Mouse (Mus musculus) mature B cell (primary cell): ENCODE measurements around the gene Mid1.
"Not testable (repeated sequence)": the region's sequence is repeated elsewhere in the genome, so short reads cannot be mapped to it uniquely, and the experiment has no call there.

Experiments
- in situ Hi-C: fragments of 300-500 bp; cut with MboI; formaldehyde crosslinking; loops from 2 replicates; pipeline ENCODE4 v1.14.3; 2019

Gene Mid1

DNA sequence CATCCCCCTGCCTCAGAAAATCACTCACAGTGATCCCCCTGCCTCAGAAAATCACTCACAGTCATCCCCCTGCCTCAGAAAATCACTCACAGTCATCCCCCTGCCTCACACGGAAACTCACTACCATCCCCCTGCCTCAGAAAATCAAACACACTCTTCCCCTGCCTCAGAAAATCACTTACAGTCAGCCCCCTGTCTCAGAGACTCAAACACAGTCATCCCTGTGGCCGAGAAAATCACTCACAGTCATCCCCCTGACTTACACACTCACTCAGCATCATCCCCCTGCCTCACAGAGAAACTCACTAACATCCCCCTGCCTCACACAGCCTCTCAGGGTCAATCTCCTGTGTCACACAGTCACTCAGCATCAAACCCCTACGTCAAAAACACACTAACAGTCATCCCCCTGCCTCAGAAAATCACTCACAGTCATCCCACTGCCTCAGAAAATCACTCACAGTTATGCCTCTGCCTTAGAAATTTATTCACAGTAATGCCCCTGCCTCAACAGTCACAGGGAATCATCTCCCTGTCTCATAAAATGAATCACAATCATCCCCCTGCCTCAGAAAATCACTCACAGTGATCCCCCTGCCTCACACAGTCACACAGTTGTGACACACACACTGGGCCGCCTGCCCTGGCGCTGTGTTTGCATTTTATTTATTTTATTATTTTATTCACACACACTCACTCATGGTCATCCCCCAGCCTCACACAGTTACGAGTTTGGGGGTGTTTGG lies 315.8 kb downstream of the Mid1 start:
- in situ Hi-C loops, result not testable (repeated sequence)

DNA sequence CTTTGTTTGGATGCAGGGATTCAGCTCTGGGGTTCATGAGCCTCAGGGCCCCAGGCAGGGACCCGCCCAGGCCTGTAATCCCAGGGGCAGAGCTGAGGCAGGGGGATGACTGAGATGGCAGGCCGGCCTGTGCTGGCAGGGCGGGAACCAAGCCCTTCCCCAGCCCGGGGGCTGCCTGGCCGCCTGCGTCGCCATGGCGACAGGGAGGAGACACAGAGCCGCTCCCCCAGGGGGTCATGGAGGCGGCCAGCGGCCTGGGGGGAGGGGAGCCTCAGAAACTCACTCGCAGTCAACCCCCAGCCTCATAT lies 316.3 kb downstream of the Mid1 start:
- in situ Hi-C loops, result not testable (repeated sequence)

DNA sequence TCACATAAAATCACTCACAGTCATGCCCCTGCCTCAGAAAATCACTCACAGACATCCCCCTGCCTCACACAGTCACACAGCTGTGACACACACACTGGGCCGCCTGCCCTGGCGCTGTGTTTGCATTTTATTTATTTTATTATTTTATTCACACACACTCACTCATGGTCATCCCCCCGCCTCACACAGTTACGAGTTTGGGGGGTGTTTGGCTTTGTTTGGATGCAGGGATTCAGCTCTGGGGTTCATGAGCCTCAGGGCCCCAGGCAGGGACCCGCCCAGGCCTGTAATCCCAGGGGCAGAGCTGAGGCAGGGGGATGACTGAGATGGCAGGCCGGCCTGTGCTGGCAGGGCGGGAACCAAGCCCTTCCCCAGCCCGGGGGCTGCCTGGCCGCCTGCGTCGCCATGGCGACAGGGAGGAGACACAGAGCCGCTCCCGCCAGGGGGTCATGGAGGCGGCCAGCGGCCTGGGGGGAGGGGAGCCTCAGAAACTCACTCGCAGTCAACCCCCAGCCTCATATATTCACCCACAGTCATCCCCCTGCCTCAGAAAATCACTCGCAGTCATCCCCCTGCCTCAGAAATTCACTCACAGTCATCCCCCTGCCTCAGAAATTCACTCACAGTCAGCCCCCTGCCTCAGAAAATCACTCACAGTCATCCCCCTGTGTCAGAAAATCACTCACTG lies 317.7 kb downstream of the Mid1 start:
- in situ Hi-C loops, result not testable (repeated sequence)

- in situ Hi-C loops, result not testable (repeated sequence)
These were observed 318.5 kb downstream of the Mid1 start for GRCm38 (mm10) chrX:170003536-170003935.

DNA sequence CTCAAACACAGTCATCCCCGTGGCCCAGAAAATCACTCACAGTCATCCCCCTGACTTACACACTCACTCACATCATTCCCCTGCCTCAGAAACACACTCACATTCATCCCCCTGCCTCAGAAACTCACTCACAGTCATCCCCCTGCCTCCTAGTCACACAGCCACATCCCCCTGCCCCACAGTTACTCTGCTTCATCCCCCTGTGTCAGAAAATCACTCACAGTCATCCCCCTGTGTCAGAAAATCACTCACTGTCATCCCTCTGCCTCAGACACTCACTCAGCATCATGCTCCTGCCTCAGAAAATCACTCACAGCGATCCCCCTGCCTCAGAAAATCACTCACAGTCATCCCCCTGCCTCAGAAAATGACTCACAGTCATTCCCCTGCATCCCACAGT lies 319.2 kb downstream of the Mid1 start:
- in situ Hi-C loops, result not testable (repeated sequence)

- in situ Hi-C loops, result not testable (repeated sequence)
These were observed 319.8 kb downstream of the Mid1 start for GRCm38 (mm10) chrX:170004793-170005192.

- in situ Hi-C loops, result not testable (repeated sequence)
These were observed 320.2 kb downstream of the Mid1 start for GRCm38 (mm10) chrX:170005194-170005593.

- in situ Hi-C loops, result not testable (repeated sequence)
These were observed 320.8 kb downstream of the Mid1 start for GRCm38 (mm10) chrX:170005695-170006297.

DNA sequence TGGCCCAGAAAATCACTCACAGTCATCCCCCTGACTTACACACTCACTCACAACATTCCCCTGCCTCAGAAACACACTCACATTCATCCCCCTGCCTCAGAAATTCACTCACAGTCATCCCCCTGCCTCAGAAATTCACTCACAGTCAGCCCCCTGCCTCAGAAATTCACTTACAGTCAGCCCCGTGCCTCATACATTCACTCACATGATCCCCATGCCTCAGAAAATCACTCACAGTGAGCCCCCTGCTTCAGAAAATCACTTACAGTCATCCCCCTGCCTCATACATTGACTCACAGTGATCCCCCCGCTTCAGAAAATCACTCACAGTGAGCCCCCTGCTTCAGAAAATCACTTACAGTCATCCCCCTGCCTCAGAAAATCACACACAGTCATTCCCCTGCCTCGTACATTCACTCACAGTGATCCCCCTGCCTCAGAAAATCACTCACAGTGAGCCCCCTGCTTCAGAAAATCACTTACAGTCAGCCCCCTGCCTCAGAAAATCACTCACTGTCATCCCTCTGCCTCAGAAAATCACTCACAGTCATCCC lies 321.8 kb downstream of the Mid1 start:
- in situ Hi-C loops, result not testable (repeated sequence)

- in situ Hi-C loops, result not testable (repeated sequence)
These were observed 322.6 kb downstream of the Mid1 start for GRCm38 (mm10) chrX:170007375-170008178.

DNA sequence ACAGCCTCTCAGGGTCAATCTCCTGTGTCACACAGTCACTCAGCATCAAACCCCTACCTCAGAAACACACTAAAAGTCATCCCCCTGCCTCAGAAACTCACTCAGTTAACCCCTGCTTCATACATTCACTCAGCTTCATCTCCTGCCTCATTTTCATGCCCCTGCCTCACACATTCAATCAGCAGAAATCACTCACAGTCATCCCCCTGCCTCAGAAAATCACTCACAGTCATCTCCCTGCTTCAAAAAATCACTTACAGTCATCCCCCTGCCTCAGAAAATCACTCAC lies 323.1 kb downstream of the Mid1 start:
- in situ Hi-C loops, result not testable (repeated sequence)

- in situ Hi-C loops, result not testable (repeated sequence)
These were observed 323.6 kb downstream of the Mid1 start for GRCm38 (mm10) chrX:170008584-170008983.

- in situ Hi-C loops, result not testable (repeated sequence)
These were observed 324.2 kb downstream of the Mid1 start, which contains the start of gene Gm21887 for GRCm38 (mm10) chrX:170009016-170009750. Gene Gm21887, plus strand, starts transcription at chrX:170009659.

DNA sequence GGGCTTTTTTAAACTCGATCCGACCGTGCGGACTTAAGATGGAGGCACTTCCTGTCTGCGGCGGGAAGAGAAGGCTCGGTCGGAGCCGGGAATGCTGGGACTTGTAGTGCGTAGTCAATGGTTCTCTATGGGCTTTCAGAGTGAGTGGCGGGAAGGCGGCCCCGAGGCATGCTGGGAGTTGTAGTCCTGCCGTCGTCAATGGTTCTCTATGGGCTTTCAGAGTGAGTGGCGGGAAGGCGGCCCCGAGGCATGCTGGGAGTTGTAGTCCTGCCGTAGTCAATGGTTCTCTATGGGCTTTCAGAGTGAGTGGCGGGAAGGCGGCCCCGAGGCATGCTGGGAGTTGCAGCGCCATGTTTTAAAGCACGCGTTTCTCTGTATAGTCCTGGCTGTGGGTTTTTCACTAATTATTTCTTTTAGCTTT lies 324.8 kb downstream of the Mid1 start:
- in situ Hi-C loops, result not testable (repeated sequence)

DNA sequence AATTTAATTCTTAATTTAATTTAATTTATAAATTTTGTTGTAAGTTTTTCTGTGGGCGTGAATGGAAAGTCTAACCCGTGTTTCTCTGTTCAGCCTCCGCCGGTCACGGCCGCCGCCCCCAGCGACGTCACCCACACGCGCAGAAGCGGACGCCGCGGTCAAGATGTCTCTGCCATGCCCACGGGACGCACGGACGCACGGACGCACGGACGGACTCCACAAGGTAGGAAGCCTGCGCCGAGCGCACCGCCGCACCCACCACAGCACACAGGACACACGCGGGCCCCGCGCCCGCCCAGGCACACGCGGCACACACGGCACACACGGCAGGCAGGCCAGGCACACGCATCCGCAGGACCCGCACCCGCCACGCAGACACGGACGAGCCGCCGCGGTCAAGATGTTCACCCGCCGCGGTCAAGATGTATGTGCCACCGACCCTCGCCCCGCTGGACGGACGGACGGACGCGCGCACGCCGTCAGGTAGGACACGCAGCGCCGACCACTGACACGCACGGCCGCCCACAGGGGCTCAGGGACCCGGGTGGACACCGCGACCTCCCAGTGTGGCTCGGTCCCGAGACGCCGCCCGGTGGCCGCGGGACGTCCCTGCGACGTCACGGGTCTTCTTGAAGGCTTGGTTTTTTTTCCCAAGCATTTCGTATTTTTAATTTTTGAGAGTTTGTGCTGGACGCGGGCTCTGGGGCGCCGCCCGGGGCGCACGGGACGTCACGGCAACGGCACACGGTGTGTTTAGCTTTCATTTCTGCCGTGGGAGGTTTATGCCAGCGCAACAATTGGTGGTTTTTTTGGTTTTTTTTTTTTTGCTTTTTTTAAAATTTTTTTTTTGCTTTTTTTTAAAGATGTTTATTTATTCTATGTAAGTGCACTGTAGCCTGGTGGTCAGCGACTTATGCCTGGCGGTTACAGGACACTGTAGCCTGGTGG lies 325.9 kb downstream of the Mid1 start:
- in situ Hi-C loops, result not testable (repeated sequence)

DNA sequence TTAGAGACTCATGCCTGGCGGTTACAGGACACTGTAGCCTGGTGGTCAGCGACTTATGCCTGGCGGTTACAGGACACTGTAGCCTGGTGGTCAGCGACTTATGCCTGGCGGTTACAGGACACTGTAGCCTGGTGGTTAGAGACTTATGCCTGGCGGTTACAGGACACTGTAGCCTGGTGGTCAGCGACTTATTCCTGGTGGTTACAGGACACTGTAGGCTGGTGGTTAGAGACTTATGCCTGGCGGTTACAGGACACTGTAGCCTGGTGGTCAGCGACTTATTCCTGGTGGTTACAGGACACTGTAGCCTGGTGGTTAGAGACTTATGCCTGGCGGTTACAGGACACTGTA lies 326.5 kb downstream of the Mid1 start:
- in situ Hi-C loops, result not testable (repeated sequence)

DNA sequence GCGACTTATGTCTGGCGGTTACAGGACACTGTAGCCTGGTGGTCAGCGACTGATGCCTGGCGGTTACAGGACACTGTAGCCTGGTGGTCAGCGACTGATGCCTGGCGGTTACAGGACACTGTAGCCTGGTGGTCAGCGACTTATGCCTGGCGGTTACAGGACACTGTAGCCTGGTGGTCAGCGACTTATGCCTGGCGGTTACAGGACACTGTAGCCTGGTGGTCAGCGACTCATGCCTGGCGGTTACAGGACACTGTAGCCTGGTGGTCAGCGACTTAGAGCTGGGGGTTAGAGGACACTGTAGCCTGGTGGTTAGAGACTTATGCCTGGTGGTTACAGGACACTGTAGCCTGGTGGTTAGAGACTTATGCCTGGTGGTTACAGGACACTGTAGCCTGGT lies 328.4 kb downstream of the Mid1 start:
- in situ Hi-C loops, result not testable (repeated sequence)

GRCm38 (mm10) chrX:170014038-170014437 lies 329.0 kb downstream of the Mid1 start:
- in situ Hi-C loops, result not testable (repeated sequence)

DNA sequence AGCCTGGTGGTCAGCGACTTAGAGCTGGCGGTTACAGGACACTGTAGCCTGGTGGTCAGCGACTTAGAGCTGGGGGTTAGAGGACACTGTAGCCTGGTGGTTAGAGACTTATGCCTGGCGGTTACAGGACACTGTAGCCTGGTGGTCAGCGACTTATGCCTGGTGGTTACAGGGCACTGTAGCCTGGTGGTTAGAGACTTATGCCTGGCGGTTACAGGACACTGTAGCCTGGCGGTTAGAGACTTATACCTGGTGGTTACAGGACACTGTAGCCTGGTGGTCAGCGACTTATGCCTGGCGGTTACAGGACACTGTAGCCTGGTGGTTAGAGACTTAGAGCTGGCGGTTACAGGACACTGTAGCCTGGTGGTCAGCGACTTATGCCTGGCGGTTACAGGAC lies 330.9 kb downstream of the Mid1 start:
- in situ Hi-C loops, result not testable (repeated sequence)
